ENCODE assay signal across 8 mouse cellular contexts in the genomic region with DNA sequence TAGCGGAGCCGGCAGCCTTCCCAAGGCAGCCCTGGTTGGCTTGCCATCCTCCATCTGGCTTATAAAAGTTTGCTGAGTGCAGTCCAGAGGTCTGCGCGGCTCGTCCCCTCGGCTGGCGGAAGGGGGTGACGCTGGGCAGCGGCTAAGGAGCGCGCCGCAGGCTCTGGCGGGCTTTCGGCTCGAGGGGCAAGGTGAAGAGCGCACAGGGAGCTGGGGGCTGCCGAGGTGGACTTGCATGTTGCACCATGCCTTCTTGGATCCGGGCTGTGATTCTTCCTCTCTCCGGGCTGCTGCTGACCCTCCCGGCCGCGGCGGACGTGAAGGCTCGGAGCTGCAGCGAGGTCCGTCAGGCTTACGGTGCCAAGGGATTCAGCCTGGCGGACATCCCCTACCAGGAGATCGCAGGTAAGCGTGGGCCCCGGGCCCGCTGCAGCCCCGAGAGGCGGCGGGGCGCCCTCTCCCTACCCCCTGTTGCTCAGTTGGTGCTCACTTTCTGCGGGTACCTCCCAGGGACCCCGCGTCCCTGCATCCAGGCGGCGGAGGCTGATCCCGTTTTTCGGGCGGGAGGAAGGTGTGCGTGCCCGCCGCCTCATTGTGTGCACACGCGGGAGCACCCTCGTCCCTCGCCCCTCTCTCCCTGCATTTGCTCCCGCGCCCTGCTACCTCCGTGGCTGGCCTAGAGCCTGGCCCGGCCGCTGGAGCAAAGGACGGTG. TPM values are rescaled to one million over a fixed set of nuclear protein-coding genes. Genes with fewer than 3 reads are reported as not detected.
DNase-seq lines count a peak whose midpoint lies in the region; ATAC-seq and TF ChIP-seq lines count a peak whose summit lies in the region.

No protein-coding gene starts in this region.

- H3K9me3 ChIP-seq in erythroblast, embryonic 14.5 days (ENCODE audit: control insufficient read depth, low read length) = no peaks in the 10 kb centered on the region
- H3K9me3 ChIP-seq in limb, embryonic 11.5 days (ENCODE audit: control insufficient read depth, low read length) = no peaks in the 10 kb centered on the region
- H3K9me3 ChIP-seq in midbrain, embryonic 14.5 days (ENCODE audit: control insufficient read depth, low read length) = no peaks in the 10 kb centered on the region
- H3K9me3 ChIP-seq in stomach, postnatal 0 days (ENCODE audit: control insufficient read depth, low read length) = no peaks in the 10 kb centered on the region

- peak overlapping the region; percentile 98 for H3K27ac ChIP-seq in limb, embryonic 11.5 days (replicated peaks; ENCODE audit: low read depth, low read length)
- peak overlapping the region; percentile 90 for H3K27ac ChIP-seq in midbrain, embryonic 14.5 days (replicated peaks; ENCODE audit: low read depth, low read length)
- H3K27ac ChIP-seq in stomach, postnatal 0 days (replicated peaks) = peak overlapping the region; percentile 88

- no peak for TF ChIP-seq CTCF in stomach, postnatal 0 days (IDR thresholded peaks at IDR 0.05; ENCODE audit: low read depth)

- peak overlapping the region; percentile 44 for H3K4me2 ChIP-seq in limb, embryonic 11.5 days (ENCODE audit: low read depth, severe bottlenecking)
- peak overlapping the region; percentile 91 for H3K4me2 ChIP-seq in midbrain, embryonic 14.5 days (ENCODE audit: low read length)
- H3K4me2 ChIP-seq in stomach, postnatal 0 days (replicated peaks; ENCODE audit: low read depth) = peak overlapping the region; percentile 97

- H3K4me3 ChIP-seq in erythroblast, embryonic 14.5 days (replicated peaks) = peak overlapping the region; percentile 53
- peak overlapping the region; percentile 92 for H3K4me3 ChIP-seq in limb, embryonic 11.5 days (ENCODE audit: low read depth, low read length)
- H3K4me3 ChIP-seq in midbrain, embryonic 14.5 days (replicated peaks; ENCODE audit: low read depth, low read length) = peak overlapping the region; percentile 85
- peak overlapping the region; percentile 73 for H3K4me3 ChIP-seq in stomach, postnatal 0 days (ENCODE audit: low read depth, low read length)

- no peaks in the 10 kb centered on the region for H3K36me3 ChIP-seq in erythroblast, embryonic 14.5 days (ENCODE audit: control insufficient read depth)
- no peaks in the 10 kb centered on the region for H3K36me3 ChIP-seq in limb, embryonic 11.5 days (ENCODE audit: control insufficient read depth, insufficient read depth, low read length)
- H3K36me3 ChIP-seq in midbrain, embryonic 14.5 days (ENCODE audit: control insufficient read depth, insufficient read depth, low read length) = no peaks in the 10 kb centered on the region
- no peaks in the 10 kb centered on the region for H3K36me3 ChIP-seq in stomach, postnatal 0 days (ENCODE audit: control insufficient read depth, insufficient read depth, low read length)

- peak; percentile 19 for DNase-seq in cerebellum, adult 8-10 months
- DNase-seq in forelimb bud, embryonic 11.5 days (ENCODE audit: low read depth, low spot score) = peak; percentile 61
- DNase-seq in heart, postnatal 4 days = peak; percentile 41
- DNase-seq in limb, embryonic 11.5 days (ENCODE audit: low spot score) = peak; percentile 84
- peak; percentile 66 for DNase-seq in midbrain, embryonic 14.5 days
- peak; percentile 39 for DNase-seq in stomach, postnatal 0 days (ENCODE audit: low spot score)

- H3K27me3 ChIP-seq in erythroblast, embryonic 14.5 days (ENCODE audit: control insufficient read depth) = peaks cover 26% of the 10 kb centered on the region
- no peaks in the 10 kb centered on the region for H3K27me3 ChIP-seq in limb, embryonic 11.5 days (ENCODE audit: control insufficient read depth, insufficient read depth, low read length)
- H3K27me3 ChIP-seq in midbrain, embryonic 14.5 days (ENCODE audit: control insufficient read depth, insufficient read depth, low read length) = no peaks in the 10 kb centered on the region
- H3K27me3 ChIP-seq in stomach, postnatal 0 days (ENCODE audit: control insufficient read depth, insufficient read depth, low read length) = no peaks in the 10 kb centered on the region

- no peaks in the 10 kb centered on the region for H3K4me1 ChIP-seq in erythroblast, embryonic 14.5 days (ENCODE audit: control insufficient read depth)
- peaks cover 6% of the 10 kb centered on the region; the same call in 1 of the 2 replicates for H3K4me1 ChIP-seq in limb, embryonic 11.5 days (ENCODE audit: control insufficient read depth, insufficient read depth, low read length)
- H3K4me1 ChIP-seq in midbrain, embryonic 14.5 days (ENCODE audit: control insufficient read depth, insufficient read depth, low read length) = peaks cover 14% of the 10 kb centered on the region
- H3K4me1 ChIP-seq in stomach, postnatal 0 days (replicated peaks; ENCODE audit: control insufficient read depth, insufficient read depth) = no peaks in the 10 kb centered on the region; the same call in 1 of the 2 replicates

- no peak for TF ChIP-seq EP300 in stomach, postnatal 0 days (optimal IDR thresholded peaks at IDR 0.05)

- ATAC-seq in erythroblast, adult 5-6 weeks (replicated peaks; ENCODE audit: low FRiP score, poor library complexity, severe bottlenecking) = no peak
- ATAC-seq in limb, embryonic 11.5 days (ENCODE audit: insufficient number of reproducible peaks, low FRiP score, low TSS enrichment, low read depth) = peak; percentile 49
- peak; percentile 38 for ATAC-seq in midbrain, embryonic 14.5 days (ENCODE audit: low FRiP score, low TSS enrichment)
- ATAC-seq in stomach, postnatal 0 days (ENCODE audit: low FRiP score, low TSS enrichment) = peak; percentile 35; the same call in 1 of the 2 replicates

- WGBS in limb, embryonic 11.5 days = under 1% methylated on average over 55 of the region's 58 CpGs
- under 1% methylated on average over 57 of the region's 58 CpGs for WGBS in midbrain, embryonic 14.5 days
- WGBS in stomach, postnatal 0 days = under 1% methylated on average over 50 of the region's 58 CpGs

- H3K9ac ChIP-seq in limb, embryonic 11.5 days (ENCODE audit: low read length) = peak overlapping the region; percentile 99
- peak overlapping the region; percentile 80 for H3K9ac ChIP-seq in midbrain, embryonic 14.5 days (replicated peaks; ENCODE audit: low read length)
- peak overlapping the region; percentile 66 for H3K9ac ChIP-seq in stomach, postnatal 0 days (ENCODE audit: low read length)

RNA-seq across cellular contexts. Expression of a gene that starts 0.7 kb away (rescaled TPM):
- not detected in 2 replicates for polyA plus RNA-seq in erythroblast, embryonic 14.5 days (2012)
- total RNA-seq in erythroblast, adult 5-6 weeks (2015; ENCODE audit: low replicate concordance) = not detected in 2 replicates
- not detected in 2 replicates for total RNA-seq in erythroblast, adult 5-6 weeks (2017; ENCODE audit: low replicate concordance)
- total RNA-seq in heart, postnatal 4 days (2021) = 10 to 100 TPM; 35.6 to 41.2 TPM
- 39.1 and 47.5 TPM in 2 replicates for polyA plus RNA-seq in limb, embryonic 11.5 days (2014; fragmentation: Nextera tagmentation; extraction: Ambion mirVana)
- 13.3 and 16.8 TPM in 2 replicates for polyA plus RNA-seq in midbrain, embryonic 14.5 days (2014; fragmentation: Nextera tagmentation; extraction: Ambion mirVana)
- 11.1 and 11.4 TPM in 2 replicates for polyA plus RNA-seq in stomach, postnatal 0 days (2015; fragmentation: Nextera tagmentation; extraction: Ambion mirVana)

Comparison
In these comparisons a context has a peak if more than half of its experiments do, and no peak if none do; other contexts are left out.
1. DNase-seq: peak in every context shown above with its lines; median percentile 84 in limb, embryonic 11.5 days; 66 in midbrain, embryonic 14.5 days; 61 in forelimb bud, embryonic 11.5 days; 41 in heart, postnatal 4 days; 39 in stomach, postnatal 0 days; 19 in cerebellum, adult 8-10 months.
2. H3K4me2 ChIP-seq: peak in every context shown above with its lines; median percentile 97 in stomach, postnatal 0 days; 91 in midbrain, embryonic 14.5 days; 44 in limb, embryonic 11.5 days.
3. RNA of a gene that starts 0.7 kb away (polyA plus RNA-seq): 39.1 to 47.5 TPM in limb, embryonic 11.5 days, 13.3 to 16.8 TPM in midbrain, embryonic 14.5 days and 11.1 to 11.4 TPM in stomach, postnatal 0 days; not detected in erythroblast, embryonic 14.5 days; every median in the first group is over 10 times any median in the second.
4. Peak in every context shown above with its lines, with median percentiles within 50 percentile points of each other: H3K4me3 ChIP-seq, H3K27ac ChIP-seq and H3K9ac ChIP-seq.